Mouse (Mus musculus) intestine, embryonic 16.5 days (tissue): ENCODE results near the gene Gadd45b. TPM values are rescaled to one million over a fixed set of nuclear protein-coding genes. Genes with fewer than 3 reads are reported as not detected.
A peak's percentile ranks its signal among the peaks of the same experiment; 100 is the strongest.

ENCODE experiments used
- ATAC-seq: fragments of 200-750 bp; cut with Nextera tagmentation; 2 replicates; pipeline ENCODE4 v1.8.0; 2017; ENCODE audit warnings: moderate TSS enrichment, moderate library complexity
- H3K27ac ChIP-seq: fragments of 300-500 bp; sonication (generic); 2 replicates; pipeline ENCODE4 v1.5.1; 2014; ENCODE audit warnings: mild to moderate bottlenecking, low read length
- H3K27me3 ChIP-seq: fragments of 300-500 bp; sonication (generic); replicated peaks from 2 replicates; pipeline ENCODE4 v1.6.1; 2014; ENCODE audit warnings: low read length, control low read depth, mixed read lengths; ENCODE audit not compliant: control insufficient read depth, insufficient read depth
- H3K36me3 ChIP-seq: fragments of 300-500 bp; sonication (generic); 2 replicates; pipeline ENCODE4 v1.6.1; 2014; ENCODE audit warnings: low read length, control low read depth; ENCODE audit not compliant: control insufficient read depth, insufficient read depth
- H3K4me1 ChIP-seq: fragments of 300-500 bp; sonication (generic); 2 replicates; pipeline ENCODE4 v1.6.1; 2014; ENCODE audit warnings: low read length, control low read depth, mixed read lengths; ENCODE audit not compliant: control insufficient read depth, insufficient read depth
- H3K4me2 ChIP-seq: fragments of 300-500 bp; sonication (generic); 2 replicates; pipeline ENCODE4 v1.6.1; 2014; ENCODE audit warnings: low read depth, low read length, control low read depth
- H3K4me3 ChIP-seq: fragments of 300-500 bp; sonication (generic); 2 replicates; pipeline ENCODE4 v1.5.1; 2014; ENCODE audit warnings: mild to moderate bottlenecking, low read length
- H3K9ac ChIP-seq: fragments of 300-500 bp; sonication (generic); 2 replicates; pipeline ENCODE4 v1.6.1; 2014; ENCODE audit warnings: low read depth, low read length
- H3K9me3 ChIP-seq: fragments of 300-500 bp; sonication (generic); 2 replicates; pipeline ENCODE4 v1.6.1; 2016; ENCODE audit warnings: low read length, control low read depth; ENCODE audit not compliant: control insufficient read depth
- WGBS: fragments of 180-500 bp; shearing (Covaris S2); extraction: QIAGEN DNeasy Blood & Tissue Kit; methylation state at CpG from one replicate; pipeline ENCODE4 v1.1.7; 2014; 5-methylcytosine and 5-hydroxymethylcytosine counted together
- polyA plus RNA-seq: library from polyadenylated mRNA; unstranded; fragments of >200 nt; fragmentation: Nextera tagmentation; extraction: Ambion mirVana; gene quantifications from 2 replicates; pipeline ENCODE4 v1.2.1, GENCODE M21; 2015

Gadd45b gene
- polyA plus RNA-seq, 1 experiment from 2014 or later: 26.5 TPM

GRCm38 (mm10) chr10:80968106-80968505 lies 38.2 kb downstream of the Gadd45b start:
- Histone ChIP-seq H3K27ac (no peak overlapping the region), H3K4me1 (peaks cover 46% of the 10 kb centered on the region), H3K4me3 (no peak overlapping the region), H3K36me3 (no peaks in the 10 kb centered on the region), H3K9ac (no peak overlapping the region), H3K4me2 (no peak overlapping the region), H3K27me3 (no peaks in the 10 kb centered on the region), H3K9me3 (peaks cover 2% of the 10 kb centered on the region; the same call in 1 of the 2 replicates)
- 87% methylated on average over 4 of the region's 4 CpGs for WGBS
- no peak for ATAC-seq

DNA sequence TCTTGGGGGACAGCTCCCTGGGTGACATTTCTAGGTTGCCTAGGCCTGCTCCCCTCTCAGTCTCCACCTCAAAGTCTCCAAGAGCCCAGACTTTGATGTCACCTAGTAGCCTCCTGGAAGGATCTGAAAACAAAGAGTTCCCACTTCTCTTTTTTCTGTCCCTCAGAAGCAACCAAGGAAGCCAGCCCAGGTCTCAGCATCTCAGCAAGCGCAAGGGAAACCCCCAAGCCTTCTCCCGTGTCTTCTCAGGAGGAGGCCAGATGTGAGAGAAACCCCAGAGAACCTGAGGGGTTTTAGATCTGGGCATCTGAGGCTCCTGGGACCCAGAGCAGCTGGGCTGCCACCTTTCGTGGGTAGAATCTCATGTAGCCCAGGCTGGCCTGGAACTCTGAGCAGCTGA lies 39.4 kb downstream of the Gadd45b start:
- H3K9ac ChIP-seq: no peak overlapping the region
- ATAC-seq: no peak
- H3K4me1 ChIP-seq: peaks cover 41% of the 10 kb centered on the region
- no peaks in the 10 kb centered on the region for H3K27me3 ChIP-seq
- no peak overlapping the region for H3K4me3 ChIP-seq
- no peaks in the 10 kb centered on the region for H3K36me3 ChIP-seq
- 86% methylated on average over 3 of the region's 3 CpGs for WGBS
- peaks cover 2% of the 10 kb centered on the region; the same call in 1 of the 2 replicates for H3K9me3 ChIP-seq
- no peak overlapping the region for H3K27ac ChIP-seq
- no peak overlapping the region for H3K4me2 ChIP-seq

DNA sequence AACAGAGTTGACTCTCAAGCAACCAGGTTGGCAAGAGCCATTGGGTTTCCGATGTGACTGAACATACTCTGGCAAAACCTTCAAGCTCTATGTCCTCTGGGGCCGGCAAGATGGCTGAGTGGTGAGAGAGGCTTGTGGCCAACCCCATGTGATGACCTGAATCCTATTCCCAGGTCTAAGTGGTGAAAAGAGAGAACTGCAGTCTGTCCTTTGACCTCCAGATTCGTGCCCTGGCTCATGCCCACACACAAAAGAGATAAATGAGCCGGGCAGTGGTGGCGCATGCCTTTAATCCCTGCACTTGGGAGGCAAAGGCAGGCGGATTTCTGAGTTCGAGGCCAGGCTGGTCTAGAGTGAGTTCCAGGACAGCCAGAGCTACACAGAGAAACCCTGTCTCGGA lies 40.3 kb downstream of the Gadd45b start:
- Histone ChIP-seq H3K4me3 (no peak overlapping the region), H3K27me3 (no peaks in the 10 kb centered on the region)
- ATAC-seq: no peak

DNA sequence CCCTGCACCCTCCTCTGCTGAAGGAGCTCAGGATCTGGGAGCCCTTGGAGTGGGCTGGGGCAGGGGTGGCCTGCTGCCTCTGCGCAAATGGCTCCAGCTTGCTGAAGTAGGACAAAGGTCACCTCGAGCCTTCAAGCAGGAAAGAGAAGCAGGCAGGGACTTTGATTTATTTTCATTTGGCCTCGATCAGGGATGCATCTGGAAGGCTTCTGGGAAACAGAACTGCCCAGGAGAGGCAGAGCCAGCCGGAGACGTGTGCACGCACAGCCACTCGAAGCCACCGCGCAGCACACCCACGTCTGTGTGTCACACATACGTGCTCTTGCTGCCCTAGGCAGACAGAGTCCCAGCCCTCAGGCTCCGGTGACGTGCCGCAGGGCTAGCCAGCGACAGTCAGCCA lies 41.7 kb downstream of the Gadd45b start:
- no peak overlapping the region for H3K4me3 ChIP-seq
- peaks cover 2% of the 10 kb centered on the region; the same call in 1 of the 2 replicates for H3K9me3 ChIP-seq
- no peaks in the 10 kb centered on the region for H3K36me3 ChIP-seq
- ATAC-seq: peak; percentile 31
- H3K9ac ChIP-seq: peak overlapping the region; percentile 53
- WGBS: 47% methylated on average over 15 of the region's 15 CpGs
- peak overlapping the region; percentile 66 for H3K27ac ChIP-seq
- no peaks in the 10 kb centered on the region for H3K27me3 ChIP-seq
- H3K4me1 ChIP-seq: peaks cover 37% of the 10 kb centered on the region
- H3K4me2 ChIP-seq: no peak overlapping the region

More for the DNA sequence above, 40.3 kb downstream of the Gadd45b start:
- Histone ChIP-seq H3K9me3 (peaks cover 2% of the 10 kb centered on the region; the same call in 1 of the 2 replicates), H3K4me2 (no peak overlapping the region), H3K9ac (no peak overlapping the region), H3K36me3 (no peaks in the 10 kb centered on the region), H3K27ac (no peak overlapping the region), H3K4me1 (peaks cover 43% of the 10 kb centered on the region)
- WGBS: 84% methylated on average over 8 of the region's 8 CpGs

- Histone ChIP-seq H3K36me3 (no peaks in the 10 kb centered on the region), H3K9ac (peak overlapping the region; percentile 53), H3K27ac (peak overlapping the region; percentile 66), H3K27me3 (no peaks in the 10 kb centered on the region), H3K9me3 (peaks cover 2% of the 10 kb centered on the region; the same call in 1 of the 2 replicates), H3K4me3 (no peak overlapping the region), H3K4me1 (peaks cover 30% of the 10 kb centered on the region), H3K4me2 (no peak overlapping the region)
- ATAC-seq: no peak
- WGBS: 44% methylated on average over 11 of the region's 11 CpGs
These were observed 42.5 kb downstream of the Gadd45b start for GRCm38 (mm10) chr10:80972071-80972987.

GRCm38 (mm10) chr10:80973722-80974121 lies 43.8 kb downstream of the Gadd45b start:
- Histone ChIP-seq H3K4me3 (no peak overlapping the region), H3K36me3 (no peaks in the 10 kb centered on the region), H3K27me3 (no peaks in the 10 kb centered on the region), H3K9ac (no peak overlapping the region), H3K4me2 (no peak overlapping the region), H3K9me3 (peaks cover 2% of the 10 kb centered on the region; the same call in 1 of the 2 replicates), H3K27ac (no peak overlapping the region), H3K4me1 (peaks cover 28% of the 10 kb centered on the region)
- no peak for ATAC-seq
- WGBS: 70% methylated on average over 1 of the region's 1 CpGs

DNA sequence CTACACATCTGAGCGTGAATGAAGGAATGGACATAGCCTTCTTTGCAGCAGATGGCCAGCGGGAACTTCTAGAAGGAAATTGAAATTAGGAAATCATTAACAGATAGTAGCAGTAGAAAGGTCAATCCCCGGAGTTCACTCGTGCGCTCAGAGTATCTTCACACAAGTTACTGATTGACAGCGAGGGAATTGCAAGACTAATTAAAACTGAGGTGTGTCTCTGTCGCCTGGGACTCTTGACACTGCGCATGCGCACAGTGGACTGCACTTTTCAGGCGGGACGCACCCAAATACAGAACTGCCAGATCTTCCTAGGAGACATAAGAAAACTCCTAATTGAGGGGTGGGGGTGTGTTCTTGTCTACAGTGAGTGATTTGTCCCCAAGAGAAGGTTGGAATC lies 45.6 kb downstream of the Gadd45b start:
- Histone ChIP-seq H3K4me2 (no peak overlapping the region), H3K9me3 (peaks cover 2% of the 10 kb centered on the region; the same call in 1 of the 2 replicates)

GRCm38 (mm10) chr10:80981564-80982112 lies 51.8 kb downstream of the Gadd45b start:
- ATAC-seq: no peak
- H3K4me3 ChIP-seq: no peak overlapping the region
- H3K4me2 ChIP-seq: no peak overlapping the region
- H3K27me3 ChIP-seq: 0 out of 2 replicates have a peak, but pooled peaks cover 4% of the 10 kb centered on the region
- no peak overlapping the region for H3K27ac ChIP-seq
- H3K36me3 ChIP-seq: no peaks in the 10 kb centered on the region
- no peak overlapping the region for H3K9ac ChIP-seq
- WGBS: 60% methylated on average over 7 of the region's 7 CpGs
- peaks cover 17% of the 10 kb centered on the region for H3K4me1 ChIP-seq
- H3K9me3 ChIP-seq: no peaks in the 10 kb centered on the region

More for the DNA sequence above, 45.6 kb downstream of the Gadd45b start:
- Histone ChIP-seq H3K36me3 (no peaks in the 10 kb centered on the region), H3K27me3 (no peaks in the 10 kb centered on the region), H3K4me3 (no peak overlapping the region), H3K9ac (no peak overlapping the region), H3K4me1 (peaks cover 28% of the 10 kb centered on the region), H3K27ac (peak overlapping the region; percentile 80)
- peak; percentile 82 for ATAC-seq
- WGBS: 56% methylated on average over 11 of the region's 11 CpGs
